Mouse (Mus musculus): Measurements from ENCODE around the gene Qpct.

DNA sequence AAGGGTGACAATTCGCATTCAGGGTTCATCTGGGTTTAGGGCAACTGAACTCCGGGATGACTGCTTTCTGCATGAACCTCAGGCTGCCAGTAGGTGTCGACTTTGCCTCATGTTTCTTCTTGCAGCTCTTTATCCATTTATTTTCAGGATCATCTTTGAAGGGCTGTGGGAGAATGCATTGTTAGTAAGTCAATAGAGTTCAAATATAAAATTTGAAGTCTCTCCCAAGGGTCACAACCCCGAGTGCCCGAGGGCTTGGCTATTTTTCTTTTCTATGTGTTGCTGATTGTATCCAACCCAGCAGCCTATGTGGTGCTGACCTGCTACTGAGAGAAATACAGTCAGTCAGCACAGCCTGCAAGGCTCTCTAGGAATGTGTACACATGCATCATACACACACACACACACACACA is 59.2 kb downstream of the Qpct start:
- TF ChIP-seq HCFC1 (IDR thresholded peaks at IDR 0.05; ENCODE audit: borderline replicate concordance, insufficient read depth, low read length), result no peak
- TF ChIP-seq MAFK (IDR thresholded peaks at IDR 0.05; ENCODE audit: insufficient read depth, low read depth, low read length), result no peak
- TF ChIP-seq ZNF384 (IDR thresholded peaks at IDR 0.05; ENCODE audit: low read depth, low read length), result no peak
